Mouse (Mus musculus) heart, adult 2 months (tissue): ENCODE results near the gene Mrpl12.

ENCODE experiments used
- CTCF ChIP-seq: fragments of 200-600 bp; IDR thresholded peaks from 2 replicates; pipeline ENCODE4 v1.8.1; 2022; ENCODE audit warnings: antibody characterized with exemption, mild to moderate bottlenecking, moderate library complexity
- EP300 ChIP-seq: fragments of 200-500 bp; IDR thresholded peaks from 2 replicates; pipeline ENCODE4 v1.6.1; 2011; ENCODE audit warnings: low read depth, low read length, control low read depth; ENCODE audit not compliant: insufficient read depth

- no peak for TF ChIP-seq EP300
- no peak for TF ChIP-seq CTCF
These were observed 9.5 kb downstream of the Mrpl12 start for GRCm38 (mm10) chr11:120493911-120494310.
